Mouse (Mus musculus) erythroblast, embryonic 14.5 days (primary cell): Measurements from ENCODE around the gene Exosc10.

ENCODE experiments used
- GATA1 ChIP-seq: IDR thresholded peaks from 2 replicates; pipeline ENCODE4 v1.6.1; 2012; ENCODE audit warnings: low read length, inconsistent platforms, mixed read lengths
- TAL1 ChIP-seq: IDR thresholded peaks from 3 replicates; pipeline ENCODE4 v1.6.1; 2012; ENCODE audit warnings: low read length, inconsistent platforms, mixed read lengths

GRCm38 (mm10) chr4:148613738-148614137, 55.5 kb downstream of the Exosc10 start:
- TF ChIP-seq GATA1 (no peak), TAL1 (no peak)
